Mouse (Mus musculus): ENCODE measurements at regions not wholly inside any gene's neighbourhood (a gene's known extent, or its start where the extent isn't known, plus 50 kb on each side); places are given as distances from the start of the nearest gene placed in this dataset.

DNA sequence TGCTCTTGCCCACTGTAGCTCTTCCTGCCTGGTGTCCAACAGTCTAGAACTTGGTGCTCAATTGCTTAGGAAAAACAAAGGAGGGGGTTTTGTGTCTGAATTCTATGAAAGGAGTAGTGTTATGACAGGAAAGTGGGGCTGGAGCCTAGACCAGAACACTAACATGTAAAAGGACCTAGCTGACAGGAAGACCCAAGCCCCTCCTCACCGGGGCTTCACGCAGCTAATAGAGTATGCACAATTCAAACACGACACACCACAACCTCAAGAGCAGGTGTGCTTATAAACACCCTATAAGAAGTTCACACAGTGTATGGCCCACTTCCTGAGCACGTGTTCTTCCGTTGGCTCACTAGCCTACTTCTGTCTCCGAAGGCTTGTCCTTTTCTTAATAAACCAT lies 61.7 kb upstream of the Ifngr1 start:
- TF ChIP-seq CTCF (IDR thresholded peaks at IDR 0.05; ENCODE audit: insufficient read depth, low read length) (no peak), POLR2A (IDR thresholded peaks at IDR 0.05; ENCODE audit: borderline replicate concordance, extremely low read depth, low read depth, low read length) (no peak)

Data from lung, adult 2 months (tissue).